Mouse (Mus musculus) right cerebral cortex, adult 2 months (tissue): Measurements from ENCODE around the gene Klk11.

Experiments
- DNase-seq, 2 experiments: peaks; one replicate each; pipeline ENCODE4 v3.0.0; 2021 to 2022; ENCODE audit warnings: low spot score in 2 of 2

Klk11 gene

DNA sequence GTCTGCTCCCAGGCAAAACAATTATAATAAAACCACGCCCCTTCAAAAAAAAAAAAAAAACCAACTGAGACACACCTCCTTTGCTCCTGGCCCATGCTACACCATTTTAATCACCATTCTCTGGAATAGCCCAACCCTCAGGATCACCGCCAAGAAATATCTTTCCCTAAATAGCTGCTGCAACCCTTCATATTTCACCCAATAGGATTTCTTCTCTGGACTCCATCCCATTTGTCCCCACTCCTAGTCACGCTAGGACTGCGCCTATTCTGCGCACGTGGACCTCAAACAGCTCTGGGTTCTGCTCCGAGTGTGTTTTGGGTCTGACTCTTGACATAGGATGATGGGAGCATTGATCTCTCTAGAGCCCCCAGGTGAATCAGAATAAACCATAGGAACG lies 22.0 kb downstream of the Klk11 start:
- no peak for DNase-seq

DNA sequence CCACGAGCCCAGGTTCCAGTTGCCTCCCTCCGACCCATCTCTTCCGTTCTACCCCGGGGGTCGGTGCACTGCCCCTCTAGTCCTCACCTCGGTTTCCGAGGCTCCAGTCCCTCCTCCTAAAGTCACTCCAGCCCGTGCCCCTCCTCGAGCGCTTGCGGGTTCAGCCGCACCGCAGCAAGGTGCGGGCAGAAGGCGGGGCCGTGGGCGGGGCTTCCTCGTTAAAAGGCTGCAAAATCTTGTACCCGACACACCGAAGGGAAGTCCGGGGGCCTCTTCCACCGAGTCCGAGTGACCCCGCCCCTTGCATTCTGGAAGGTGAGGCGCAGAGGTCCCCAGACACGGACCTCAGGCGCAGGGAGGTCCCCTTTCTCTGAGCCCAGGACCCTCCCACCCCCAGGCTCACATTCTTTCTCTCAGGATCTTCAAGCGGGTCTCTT lies 22.9 kb downstream of the Klk11 start, which contains the start of gene Klk8:
TSS of gene Klk8 (plus strand) at position 245 of the 437 bp plus-strand sequence.
- DNase-seq: no peak

DNA sequence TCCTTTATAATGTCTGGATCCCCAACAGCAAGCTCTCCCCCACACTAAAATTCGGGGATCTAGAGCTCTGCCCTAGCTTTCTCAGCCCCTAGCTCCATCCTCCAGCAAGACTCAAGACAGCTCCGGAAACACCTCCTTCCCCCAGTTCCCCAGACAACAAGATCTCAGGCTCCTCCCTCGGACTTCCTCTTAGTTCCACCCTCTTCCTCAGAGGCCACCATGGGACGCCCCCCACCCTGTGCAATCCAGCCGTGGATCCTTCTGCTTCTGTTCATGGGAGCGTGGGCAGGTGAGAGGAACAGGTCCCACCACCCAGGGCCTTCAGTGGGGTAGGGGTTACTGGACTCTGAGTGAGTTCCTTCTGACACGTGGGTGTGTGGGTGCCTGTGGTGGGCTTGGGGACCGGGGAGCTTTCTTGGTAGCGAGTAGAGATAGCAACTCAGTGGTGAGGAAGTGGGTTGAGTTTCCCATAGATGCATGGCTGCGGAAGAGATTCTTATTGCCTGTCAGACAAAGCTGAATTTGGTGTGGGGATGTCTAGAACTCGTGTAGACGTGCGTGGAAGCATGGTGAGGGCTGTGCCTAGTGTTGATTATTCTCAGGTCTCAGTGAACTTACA lies 23.5 kb downstream of the Klk11 start:
- DNase-seq: no peak

DNA sequence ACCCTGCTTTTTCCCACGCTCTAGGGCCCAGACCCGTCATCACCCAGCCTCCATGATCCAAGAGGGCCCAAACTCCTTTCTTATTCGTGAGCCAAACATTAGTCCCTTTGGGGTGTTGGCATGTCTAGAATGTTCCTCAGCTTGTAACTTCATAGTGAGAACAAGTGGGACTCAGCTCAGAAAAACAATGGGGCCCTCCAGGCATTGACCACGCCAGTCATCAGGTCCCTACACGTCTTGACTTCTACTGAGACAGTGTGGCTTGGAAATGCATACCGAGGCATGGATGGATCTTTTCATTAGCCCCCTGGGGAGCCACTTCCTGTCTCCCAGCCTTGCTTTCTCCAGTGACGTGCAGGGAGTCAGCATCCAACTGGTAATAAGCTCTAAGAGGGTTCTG lies 25.5 kb downstream of the Klk11 start:
- no peak for DNase-seq

DNA sequence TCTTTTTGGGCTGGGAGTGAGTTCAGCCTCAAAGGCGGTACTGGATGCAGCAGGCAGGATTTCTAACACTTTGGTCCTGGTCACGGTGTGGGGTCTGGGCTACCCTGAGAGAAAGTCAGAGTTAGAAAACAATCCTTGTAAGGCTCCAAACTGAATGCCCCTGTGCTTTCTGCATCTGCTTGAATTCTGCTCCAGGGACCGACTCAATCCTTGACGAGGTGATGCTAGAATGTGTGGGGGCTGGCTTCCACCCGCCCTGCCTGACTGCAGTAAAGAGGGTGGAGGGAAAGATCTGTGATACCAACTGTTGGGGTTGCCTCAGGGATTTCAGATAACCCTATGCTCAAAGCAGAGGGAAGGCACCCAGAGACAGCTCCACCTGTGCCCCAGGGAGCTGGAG lies 36.6 kb downstream of the Klk11 start, which contains the start of gene Klk7:
TSS of gene Klk7 (plus strand) at position 301 of the 400 bp plus-strand sequence.
- no peak for DNase-seq

DNA sequence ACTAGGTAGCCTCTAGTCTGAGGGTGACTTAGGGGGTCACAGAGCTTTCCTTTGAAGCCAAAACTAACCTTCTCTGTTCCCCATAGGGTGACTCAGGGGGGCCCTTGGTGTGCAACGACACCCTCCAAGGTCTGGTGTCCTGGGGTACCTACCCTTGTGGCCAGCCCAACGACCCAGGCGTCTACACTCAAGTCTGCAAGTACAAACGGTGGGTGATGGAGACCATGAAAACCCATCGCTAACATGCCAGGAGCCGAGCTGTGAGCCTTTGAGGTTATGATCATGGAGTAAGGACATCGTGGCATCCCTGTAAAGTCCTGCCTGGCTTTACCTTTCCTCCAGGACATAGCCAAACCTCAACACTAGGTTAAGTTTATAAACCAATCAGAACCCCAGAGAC lies 40.8 kb downstream of the Klk11 start:
- DNase-seq: no peak

DNA sequence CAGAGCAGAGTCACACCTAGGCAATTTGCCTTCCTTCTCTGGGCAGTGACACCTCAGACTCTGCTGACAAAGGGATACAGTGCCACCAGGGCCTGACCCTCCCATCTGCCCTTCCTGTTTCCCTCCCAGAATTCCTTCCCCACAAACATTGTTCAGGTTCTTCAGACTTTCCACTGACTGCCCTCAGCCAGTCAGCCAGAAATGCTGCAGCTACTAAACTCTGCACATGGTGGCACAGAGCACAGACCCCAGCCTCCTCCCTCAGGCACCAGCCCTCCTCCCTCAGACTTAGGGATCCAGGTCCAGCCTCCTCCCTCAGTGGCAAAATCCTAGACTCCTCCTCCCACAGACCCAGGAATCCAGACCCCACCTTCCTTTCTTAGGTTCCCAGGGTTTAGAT lies 42.3 kb downstream of the Klk11 start:
- no peak for DNase-seq

DNA sequence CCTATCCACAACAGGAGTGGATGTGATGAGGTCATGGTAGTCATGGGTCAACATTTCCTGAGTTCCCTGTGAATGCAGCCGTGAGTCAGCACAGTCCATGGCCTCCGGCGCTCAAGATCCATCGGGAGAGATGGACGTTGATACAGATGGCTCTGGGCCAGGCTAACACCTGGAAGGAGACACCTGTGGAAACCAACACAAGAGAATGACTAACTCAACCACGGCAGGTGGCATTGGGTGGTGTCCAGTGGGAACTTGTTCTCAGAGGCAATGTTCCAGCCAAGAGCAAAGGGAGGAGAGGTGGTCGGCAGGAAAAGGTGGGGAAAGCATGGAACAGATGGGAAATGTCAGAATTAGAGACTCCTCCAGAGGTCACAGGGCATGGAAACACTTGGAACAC lies 47.2 kb downstream of the Klk11 start:
- no peak for DNase-seq

DNA sequence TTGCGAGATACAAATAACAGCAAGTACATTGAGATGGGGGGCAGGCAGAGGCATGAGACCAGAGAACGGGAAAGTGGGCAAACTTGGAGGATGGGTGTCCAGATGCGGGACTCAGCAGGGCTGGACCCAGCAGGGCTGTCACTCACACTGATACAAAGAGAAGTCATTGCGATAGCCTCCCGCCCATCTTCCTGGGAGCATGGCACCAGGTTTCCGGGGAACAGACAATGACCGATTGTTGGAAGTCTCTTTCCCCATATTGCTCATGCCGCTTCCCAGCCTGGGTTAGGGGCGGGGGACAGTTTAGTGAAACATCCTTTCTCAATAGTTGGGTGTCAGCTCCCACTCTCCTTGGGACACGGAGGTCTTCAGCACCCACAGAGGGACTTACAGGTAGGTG lies 49.8 kb downstream of the Klk11 start, which contains the start of gene Klk6:
TSS of gene Klk6 (plus strand) at position 301 of the 400 bp plus-strand sequence.
- DNase-seq: no peak

DNA sequence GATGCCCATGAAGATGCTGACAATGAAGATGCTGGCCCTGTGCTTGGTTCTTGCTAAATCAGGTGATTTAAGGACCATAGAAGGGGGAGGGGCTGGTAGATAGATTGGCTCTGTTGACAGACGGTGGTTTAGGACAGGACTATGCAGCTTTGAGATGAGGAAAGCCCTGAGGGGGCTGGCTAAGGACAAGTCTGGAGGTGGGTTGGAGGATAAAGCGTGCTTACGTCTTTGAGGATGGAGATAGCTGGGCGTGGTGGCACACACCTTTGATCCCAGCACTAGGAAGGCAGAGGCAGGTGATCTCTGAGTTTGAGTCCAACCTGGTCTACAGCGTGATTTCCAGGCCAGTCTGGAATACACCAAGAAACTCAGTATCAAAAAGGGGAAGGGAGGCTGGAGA lies 51.7 kb downstream of the Klk11 start:
- DNase-seq: no peak

DNA sequence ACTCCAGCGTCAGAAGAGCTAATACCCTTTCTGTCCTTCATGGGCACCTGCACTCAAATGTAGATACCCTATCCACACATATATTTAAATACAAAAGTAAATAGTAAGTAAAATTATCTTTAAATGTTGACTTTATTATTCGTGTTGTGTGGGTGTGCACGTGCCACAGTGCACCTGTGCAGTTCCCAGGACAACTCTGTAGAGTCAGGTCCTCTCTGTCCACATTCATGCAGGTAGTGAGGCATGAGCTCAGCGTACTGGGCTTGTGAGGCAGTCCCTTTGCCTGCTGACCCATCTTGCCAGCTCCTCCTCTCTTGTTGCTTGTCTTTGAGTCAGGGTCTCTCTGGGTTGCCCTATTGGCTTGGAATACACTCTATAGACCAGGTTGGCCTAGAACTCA lies 53.3 kb downstream of the Klk11 start:
- no peak for DNase-seq
